In the genomic region with DNA sequence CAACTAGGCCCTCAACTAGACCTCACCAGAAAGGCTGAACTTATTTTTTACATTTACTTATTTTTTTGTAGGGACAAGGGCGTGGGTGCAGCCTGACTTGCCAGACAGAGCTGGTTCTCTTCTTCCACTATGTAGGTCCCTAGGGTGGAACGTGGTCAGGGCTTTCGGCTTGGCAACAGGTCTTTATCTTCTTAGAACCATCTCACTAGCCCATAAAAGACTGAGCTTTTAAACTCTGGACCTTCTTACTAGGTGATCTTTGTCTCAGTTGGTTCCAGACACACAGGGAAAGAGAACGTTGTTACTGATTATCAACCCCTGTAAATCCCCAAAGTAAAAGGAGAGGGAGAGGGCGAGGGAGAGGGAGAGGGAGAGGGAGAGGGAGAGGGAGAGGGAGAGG, we compare ENCODE assay signal across 30 mouse cellular contexts. TPM values are rescaled to one million over a fixed set of nuclear protein-coding genes. Genes with fewer than 3 reads are reported as not detected.
A peak's percentile ranks its signal among the peaks of the same experiment; 100 is the strongest.
DNase-seq lines count a peak whose midpoint lies in the region; ATAC-seq and TF ChIP-seq lines count a peak whose summit lies in the region.
"Had no signal": no experiment of that assay in that cellular context is flagged by ENCODE, and none has a peak within 500 bp of the region (broad histone marks: within the 10 kb centered on the region; RNA-seq: fewer than 3 reads in every experiment).

No protein-coding gene starts in this region.

- ATAC-seq in kidney, embryonic 15.5 days (replicated peaks; ENCODE audit: low FRiP score), result no peak
- 0 out of 2 replicates have a peak, but pooled peaks have one; percentile 25 for ATAC-seq in G1E (ENCODE audit: extremely low read depth, insufficient number of reproducible peaks, low FRiP score, poor library complexity, severe bottlenecking)
- no peak for ATAC-seq in kidney, postnatal 0 days (replicated peaks; ENCODE audit: low FRiP score, low read depth)
- ATAC-seq in megakaryocyte progenitor cell, adult 5-6 weeks (replicated peaks; ENCODE audit: poor library complexity), result no peak
- ATAC-seq: forebrain, embryonic 14.5 days; hindbrain, postnatal 0 days had no signal

- no peak for TF ChIP-seq CTCF in G1E (IDR thresholded peaks at IDR 0.05; ENCODE audit: low read depth, low read length)
- no peak for TF ChIP-seq CTCF in kidney, postnatal 0 days (IDR thresholded peaks at IDR 0.05; ENCODE audit: low read depth)

- H3K4me1 ChIP-seq in kidney, embryonic 15.5 days, result peaks cover 61% of the 10 kb centered on the region
- H3K4me1 ChIP-seq in G1E (ENCODE audit: insufficient read depth, low read depth, low read length), result peaks cover 87% of the 10 kb centered on the region
- H3K4me1 ChIP-seq in kidney, postnatal 0 days (replicated peaks; ENCODE audit: insufficient read depth, low read length), result 0 out of 2 replicates have a peak, but pooled peaks cover 18% of the 10 kb centered on the region

- no peaks in the 10 kb centered on the region for H3K27me3 ChIP-seq in kidney, embryonic 15.5 days
- H3K27me3 ChIP-seq in G1E (ENCODE audit: insufficient read depth, low read length), result no peaks in the 10 kb centered on the region
- no peaks in the 10 kb centered on the region for H3K27me3 ChIP-seq in kidney, postnatal 0 days (ENCODE audit: insufficient read depth, low read length)
- H3K27me3 ChIP-seq: heart, embryonic 12.5 days; limb, embryonic 13.5 days; lung, embryonic 15.5 days; neural tube, embryonic 12.5 days had no signal

- 80% methylated on average over 4 of the region's 5 CpGs for WGBS in kidney, embryonic 15.5 days
- WGBS in kidney, postnatal 0 days, result 64% methylated on average over 4 of the region's 5 CpGs

- H3K4me2 ChIP-seq in kidney, embryonic 15.5 days, result no peak overlapping the region
- no peak overlapping the region for H3K4me2 ChIP-seq in kidney, postnatal 0 days (ENCODE audit: low read length)
- H3K4me2 ChIP-seq: heart, embryonic 12.5 days; limb, embryonic 13.5 days; lung, embryonic 15.5 days; neural tube, embryonic 12.5 days had no signal

- H3K9me3 ChIP-seq in kidney, embryonic 15.5 days (replicated peaks), result no peaks in the 10 kb centered on the region
- no peaks in the 10 kb centered on the region for H3K9me3 ChIP-seq in G1E (replicated peaks)
- H3K9me3 ChIP-seq in kidney, postnatal 0 days (replicated peaks; ENCODE audit: low read length), result no peaks in the 10 kb centered on the region
- H3K9me3 ChIP-seq: heart, embryonic 12.5 days; limb, embryonic 13.5 days; lung, embryonic 15.5 days; neural tube, embryonic 12.5 days had no signal

- H3K36me3 ChIP-seq in kidney, embryonic 15.5 days, result peaks cover 31% of the 10 kb centered on the region
- H3K36me3 ChIP-seq in G1E (replicated peaks), result peaks cover 94% of the 10 kb centered on the region
- 0 out of 2 replicates have a peak, but pooled peaks cover 2% of the 10 kb centered on the region for H3K36me3 ChIP-seq in kidney, postnatal 0 days (ENCODE audit: insufficient read depth, low read length)

- no peak for DNase-seq in kidney, adult 11 months
- DNase-seq in 3T3-L1 (ENCODE audit: low read depth, low spot score), result peak; percentile 41
- DNase-seq in G1E (ENCODE audit: low spot score), result no peak
- no peak for DNase-seq in kidney, postnatal 0 days (ENCODE audit: low spot score)
- no peak for DNase-seq in thymus, postnatal 14 days
- no peak for DNase-seq in retina, postnatal 1 day
- DNase-seq: adrenal gland, postnatal 14 days; cerebellum, adult 8-10 months; cerebellum, postnatal 36 days; heart, adult 11 months; heart, postnatal 10 days; lung, postnatal 36 days; midbrain, embryonic 14.5 days; right cerebral cortex, postnatal 25 days had no signal

- H3K9ac ChIP-seq in kidney, embryonic 15.5 days, result no peak overlapping the region
- H3K9ac ChIP-seq in kidney, postnatal 0 days (ENCODE audit: low read depth, low read length), result no peak overlapping the region
- H3K9ac ChIP-seq: heart, embryonic 12.5 days; limb, embryonic 13.5 days; lung, embryonic 15.5 days; neural tube, embryonic 12.5 days had no signal

- no peak overlapping the region for H3K4me3 ChIP-seq in kidney, embryonic 15.5 days (replicated peaks)
- H3K4me3 ChIP-seq in G1E (ENCODE audit: low read depth, low read length), result no peak overlapping the region
- no peak overlapping the region for H3K4me3 ChIP-seq in kidney, postnatal 0 days (replicated peaks; ENCODE audit: low read depth, low read length)
- H3K4me3 ChIP-seq: heart, embryonic 12.5 days; limb, embryonic 13.5 days; lung, embryonic 15.5 days; neural tube, embryonic 12.5 days had no signal

- H3K27ac ChIP-seq in kidney, embryonic 15.5 days, result peak overlapping the region; percentile 71
- peak overlapping the region; percentile 51; the same call in 1 of the 2 replicates for H3K27ac ChIP-seq in kidney, postnatal 0 days
- H3K27ac ChIP-seq: hindbrain, postnatal 0 days; limb, embryonic 13.5 days; lung, embryonic 15.5 days; neural tube, embryonic 12.5 days had no signal

RNA-seq across cellular contexts. Expression of a gene that starts 8.6 kb away (rescaled TPM):
- polyA plus RNA-seq in kidney, embryonic 15.5 days (2015; fragmentation: Nextera tagmentation; extraction: Ambion mirVana), result 0.15 and 0.25 TPM in 2 replicates
- total RNA-seq in G1E (2014; fragmentation: Nextera tagmentation), result not detected in 2 replicates
- total RNA-seq in G1E (2017), result 0.05 and 0.17 TPM in 2 replicates
- polyA plus RNA-seq in G1E (2012), result not detected in 2 replicates
- 1.3 and 1.5 TPM in 2 replicates for polyA plus RNA-seq in kidney, postnatal 0 days (2015; fragmentation: Nextera tagmentation; extraction: Ambion mirVana)
- total RNA-seq in megakaryocyte progenitor cell, adult 5-6 weeks (2015), result not detected in 2 replicates
- not detected in 2 replicates for total RNA-seq in megakaryocyte progenitor cell, adult 5-6 weeks (2017)
- total RNA-seq: gastrocnemius, postnatal 14 days; heart, postnatal 10 days; hindbrain, postnatal 0 days; layer of hippocampus, adult 18-20 months; layer of hippocampus, postnatal 25 days; megakaryocyte-erythroid progenitor cell, adult 5-6 weeks had no signal
- polyA plus RNA-seq: embryonic facial prominence, embryonic 14.5 days; forebrain, embryonic 14.5 days; heart, embryonic 12.5 days; hindbrain, embryonic 11.5 days; midbrain, embryonic 14.5 days; stomach, embryonic 14.5 days had no signal

RNA-seq across cellular contexts. Expression of a gene that starts 11.6 kb away (rescaled TPM):
- polyA plus RNA-seq in kidney, embryonic 15.5 days (2015; fragmentation: Nextera tagmentation; extraction: Ambion mirVana), result 26.8 and 28.2 TPM in 2 replicates
- 66.1 and 95.4 TPM in 2 replicates for total RNA-seq in G1E (2014; fragmentation: Nextera tagmentation)
- 34.6 and 35.7 TPM in 2 replicates for total RNA-seq in G1E (2017)
- 4.5 and 5.4 TPM in 2 replicates for polyA plus RNA-seq in G1E (2012)
- polyA plus RNA-seq in kidney, postnatal 0 days (2015; fragmentation: Nextera tagmentation; extraction: Ambion mirVana), result 28.1 and 33.2 TPM in 2 replicates
- 8.2 and 12.0 TPM in 2 replicates for total RNA-seq in megakaryocyte progenitor cell, adult 5-6 weeks (2015)
- 11.0 and 14.6 TPM in 2 replicates for total RNA-seq in megakaryocyte progenitor cell, adult 5-6 weeks (2017)

RNA-seq across cellular contexts. Expression of a gene that starts 49.0 kb away (rescaled TPM):
- 0.64 and 1.7 TPM in 2 replicates for polyA plus RNA-seq in kidney, embryonic 15.5 days (2015; fragmentation: Nextera tagmentation; extraction: Ambion mirVana)
- total RNA-seq in G1E (2014; fragmentation: Nextera tagmentation) (not detected in 2 replicates), G1E (2017) (not detected in 2 replicates)
- polyA plus RNA-seq in G1E (2012), result not detected in 2 replicates
- polyA plus RNA-seq in kidney, postnatal 0 days (2015; fragmentation: Nextera tagmentation; extraction: Ambion mirVana), result 0.69 TPM in 1 of 2 replicates, not detected in the other
- total RNA-seq in megakaryocyte progenitor cell, adult 5-6 weeks (2015), result not detected in 2 replicates
- not detected in 2 replicates for total RNA-seq in megakaryocyte progenitor cell, adult 5-6 weeks (2017)
- total RNA-seq: adrenal gland, postnatal 14 days; gastrocnemius, postnatal 14 days; heart, postnatal 10 days; hindbrain, postnatal 0 days; layer of hippocampus, adult 18-20 months; layer of hippocampus, postnatal 25 days; left cerebral cortex, postnatal 14 days; megakaryocyte-erythroid progenitor cell, adult 5-6 weeks had no signal
- polyA plus RNA-seq: embryonic facial prominence, embryonic 14.5 days; forebrain, embryonic 14.5 days; heart, embryonic 12.5 days; hindbrain, embryonic 11.5 days; hindbrain, postnatal 0 days; limb, embryonic 13.5 days; lung, embryonic 15.5 days; midbrain, embryonic 14.5 days; stomach, embryonic 14.5 days had no signal

RNA-seq across cellular contexts. Expression of a gene that starts 55.5 kb away (rescaled TPM):
- polyA plus RNA-seq in kidney, embryonic 15.5 days (2015; fragmentation: Nextera tagmentation; extraction: Ambion mirVana), result 27.5 and 27.8 TPM in 2 replicates
- 55.0 and 55.7 TPM in 2 replicates for total RNA-seq in G1E (2014; fragmentation: Nextera tagmentation)
- total RNA-seq in G1E (2017), result 28.4 and 32.8 TPM in 2 replicates
- polyA plus RNA-seq in G1E (2012), result 54.5 and 60.8 TPM in 2 replicates
- polyA plus RNA-seq in kidney, postnatal 0 days (2015; fragmentation: Nextera tagmentation; extraction: Ambion mirVana), result 21.3 and 22.4 TPM in 2 replicates
- total RNA-seq in megakaryocyte progenitor cell, adult 5-6 weeks (2015), result 35.7 and 37.2 TPM in 2 replicates
- total RNA-seq in megakaryocyte progenitor cell, adult 5-6 weeks (2017), result 22.0 and 22.2 TPM in 2 replicates
